Mouse (Mus musculus) thymus, postnatal 14 days (tissue): ENCODE results near the gene Nr1d1.

ENCODE experiments used
- DNase-seq: peaks from one replicate; pipeline ENCODE4 v3.0.0; 2021

The Nr1d1 gene

GRCm38 (mm10) chr11:98774582-98775347 lies at the start of gene Nr1d1:
Gene Nr1d1, minus strand, starts transcription at chr11:98775333.
- no peak for DNase-seq

DNA sequence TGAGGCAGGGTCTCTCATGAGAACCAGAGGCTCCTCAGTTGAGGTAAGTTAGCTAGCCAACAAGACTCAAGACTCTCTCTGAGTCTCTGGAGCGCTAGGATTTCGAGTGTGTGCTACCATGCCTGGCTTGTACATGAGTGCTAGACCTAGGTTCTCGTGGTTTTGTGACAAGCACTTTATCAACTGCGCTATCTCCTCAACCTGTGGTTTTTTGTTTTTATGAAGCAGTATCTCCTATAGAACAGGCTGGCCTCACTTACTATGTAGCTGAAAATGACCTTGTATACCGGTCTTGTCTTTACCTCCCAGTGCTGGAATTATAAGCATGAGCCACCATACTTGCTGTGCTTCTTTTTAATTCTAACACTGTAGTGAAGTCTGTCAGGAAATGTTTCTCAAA lies 45.8 kb upstream of the Nr1d1 start:
- no peak for DNase-seq

DNA sequence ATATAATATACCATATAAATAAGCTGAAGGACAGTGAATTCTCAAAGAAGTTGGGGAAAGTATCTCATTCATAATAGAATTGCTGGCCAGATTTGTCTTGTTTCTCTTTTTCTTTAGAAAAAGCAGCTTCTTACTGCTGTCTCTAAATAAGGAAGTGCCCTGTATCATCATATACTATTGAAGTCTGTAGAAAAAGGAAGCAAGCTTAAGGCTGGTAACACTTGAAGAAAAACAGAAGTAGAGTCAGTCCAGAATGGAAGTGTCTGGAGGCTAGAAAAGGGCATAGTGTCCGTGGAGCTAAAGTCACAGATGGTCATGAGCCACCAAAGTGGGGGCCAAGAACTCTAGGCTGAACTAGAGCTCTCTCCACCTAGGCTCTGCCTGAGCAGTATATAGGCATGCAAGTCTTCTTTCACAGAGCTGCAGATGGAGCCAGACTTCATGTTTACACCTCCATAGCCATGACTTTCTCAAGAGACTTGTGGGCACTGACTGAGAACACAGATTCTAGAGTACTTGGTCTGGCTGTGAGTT lies 41.6 kb upstream of the Nr1d1 start:
- DNase-seq, result no peak

GRCm38 (mm10) chr11:98810686-98811085 lies 35.6 kb upstream of the Nr1d1 start:
- DNase-seq, result no peak

DNA sequence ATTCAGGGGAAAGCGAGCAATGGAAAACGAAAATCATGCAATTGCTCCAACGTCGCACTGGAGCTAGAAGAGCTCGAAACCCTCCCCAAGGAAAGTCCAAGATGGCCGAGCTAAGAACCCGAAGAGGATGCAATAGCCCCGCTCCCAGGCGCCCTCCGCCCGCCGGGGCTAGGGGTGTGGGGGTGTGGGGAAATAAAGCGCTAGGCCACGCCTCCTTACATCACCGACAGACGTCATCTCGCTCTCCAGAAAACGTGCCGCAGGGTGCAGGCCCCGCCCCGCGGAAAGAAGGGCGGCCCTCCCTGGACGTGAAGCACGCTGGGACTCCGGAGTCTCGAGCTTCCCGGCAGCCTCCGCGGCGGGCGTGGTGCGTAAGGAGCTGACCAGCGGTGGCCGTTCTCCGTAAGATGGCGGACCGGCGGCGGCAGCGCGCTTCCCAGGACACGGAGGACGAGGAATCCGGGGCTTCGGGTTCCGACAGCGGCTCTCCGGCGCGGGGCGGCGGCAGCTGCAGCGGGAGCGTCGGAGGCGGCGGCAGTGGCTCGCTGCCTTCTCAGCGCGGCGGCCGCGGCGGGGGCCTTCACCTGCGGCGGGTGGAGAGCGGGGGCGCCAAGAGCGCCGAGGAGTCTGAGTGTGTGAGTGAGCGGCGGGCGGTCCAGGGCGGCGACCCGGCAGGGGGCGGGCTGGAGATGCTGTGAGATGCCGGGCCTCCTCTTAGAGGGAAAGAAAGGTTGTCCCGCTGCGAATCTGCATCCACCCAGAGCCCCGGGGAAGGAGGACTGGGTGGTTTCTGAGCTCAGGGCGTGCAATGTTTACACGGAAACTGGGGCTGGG lies 34.5 kb upstream of the Nr1d1 start:
- peak; percentile 99 for DNase-seq

- no peak for DNase-seq
These were observed 33.3 kb upstream of the Nr1d1 start for GRCm38 (mm10) chr11:98808417-98808816.

- no peak for DNase-seq
These were observed 29.5 kb upstream of the Nr1d1 start, which contains the start of gene Casc3 for GRCm38 (mm10) chr11:98804605-98805004. Gene Casc3, plus strand, starts transcription at chr11:98804905.

GRCm38 (mm10) chr11:98797909-98798308 lies 22.8 kb upstream of the Nr1d1 start:
- DNase-seq, result no peak

DNA sequence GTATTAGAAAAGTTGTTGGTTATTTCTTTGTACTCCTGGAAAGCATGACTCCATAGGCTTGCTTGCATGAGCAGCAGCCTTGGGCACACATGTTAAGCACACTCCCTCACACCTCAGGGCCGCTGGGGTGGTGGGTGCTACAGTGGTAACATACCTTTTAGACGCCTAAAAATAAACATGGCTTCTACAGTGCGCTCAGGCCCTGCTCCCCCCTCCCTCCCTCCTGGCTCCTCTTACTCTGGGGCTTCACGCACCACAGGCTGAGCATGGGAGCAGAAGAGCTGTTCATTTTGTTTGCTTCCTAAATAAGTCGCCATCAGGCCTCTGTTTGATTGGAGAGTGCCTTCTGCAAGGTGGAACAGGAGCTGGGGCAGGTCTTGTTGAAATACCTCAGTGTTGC lies 22.2 kb upstream of the Nr1d1 start:
- DNase-seq, result no peak

- DNase-seq, result peak; percentile 82
These were observed 21.5 kb upstream of the Nr1d1 start for GRCm38 (mm10) chr11:98796515-98797216.

- peak; percentile 64 for DNase-seq
These were observed 20.8 kb upstream of the Nr1d1 start for GRCm38 (mm10) chr11:98795714-98796514.

DNA sequence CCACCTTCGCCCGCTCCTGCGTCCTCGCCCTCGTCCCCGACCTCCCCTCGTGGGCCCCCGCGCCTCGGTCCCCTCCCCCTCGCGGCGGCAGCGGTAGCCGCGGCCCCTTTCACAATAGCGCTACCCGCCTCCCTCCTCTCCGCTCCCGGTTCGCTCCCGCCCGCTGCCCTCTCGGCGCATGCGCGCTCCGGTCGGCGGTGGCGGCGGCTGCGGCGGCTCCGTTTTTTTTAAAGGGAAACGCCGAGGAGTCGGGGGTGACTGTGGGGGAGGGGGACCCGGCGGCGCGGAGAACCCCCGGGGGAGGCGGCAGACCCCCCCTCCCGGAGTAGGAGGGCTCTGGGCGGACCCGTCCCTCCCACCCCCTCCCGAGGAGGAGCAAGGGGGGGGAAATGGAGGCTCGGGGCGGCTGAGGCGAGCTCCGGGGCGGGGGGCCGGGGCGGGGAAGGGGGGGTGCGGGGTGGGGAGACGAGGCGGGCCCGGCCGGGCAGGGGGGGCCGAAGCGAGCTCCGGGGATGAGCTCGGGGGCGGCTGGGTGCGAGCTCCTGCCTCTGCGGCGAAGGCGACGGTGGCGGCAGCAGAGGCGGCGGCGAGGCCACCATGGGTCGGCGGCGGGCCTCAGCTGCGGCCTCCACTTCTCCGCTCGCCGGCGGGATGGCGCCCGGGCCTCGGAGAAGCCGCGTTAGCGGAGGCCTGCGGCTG lies 20.0 kb upstream of the Nr1d1 start, which contains the start of gene Msl1:
Gene Msl1 (plus strand): TSS at position 502 of the 699 bp plus-strand sequence.
- peak; percentile 93 for DNase-seq

GRCm38 (mm10) chr11:98794469-98795014 lies 19.4 kb upstream of the Nr1d1 start:
- DNase-seq, result no peak

- DNase-seq, result no peak
These were observed 16.9 kb upstream of the Nr1d1 start for GRCm38 (mm10) chr11:98792081-98792480.

DNA sequence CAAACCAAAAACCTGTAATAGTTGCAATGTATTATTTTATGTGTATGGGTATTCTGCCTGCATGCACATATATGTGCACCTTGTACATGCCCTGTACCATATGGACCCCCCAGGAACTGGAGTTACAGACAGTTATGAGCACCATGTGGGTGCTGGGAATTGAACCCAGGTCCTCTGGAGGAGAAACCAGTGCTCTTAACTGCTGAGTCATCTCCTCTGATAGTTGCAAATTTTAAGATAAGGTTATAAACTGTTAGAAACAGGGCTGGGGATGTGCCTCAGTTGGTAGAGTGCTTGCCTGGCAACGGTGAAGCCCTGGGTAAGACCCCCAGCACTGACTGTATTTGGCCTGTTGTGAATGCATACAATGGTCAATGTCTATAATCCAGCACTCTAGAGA lies 16.3 kb upstream of the Nr1d1 start:
- no peak for DNase-seq

DNA sequence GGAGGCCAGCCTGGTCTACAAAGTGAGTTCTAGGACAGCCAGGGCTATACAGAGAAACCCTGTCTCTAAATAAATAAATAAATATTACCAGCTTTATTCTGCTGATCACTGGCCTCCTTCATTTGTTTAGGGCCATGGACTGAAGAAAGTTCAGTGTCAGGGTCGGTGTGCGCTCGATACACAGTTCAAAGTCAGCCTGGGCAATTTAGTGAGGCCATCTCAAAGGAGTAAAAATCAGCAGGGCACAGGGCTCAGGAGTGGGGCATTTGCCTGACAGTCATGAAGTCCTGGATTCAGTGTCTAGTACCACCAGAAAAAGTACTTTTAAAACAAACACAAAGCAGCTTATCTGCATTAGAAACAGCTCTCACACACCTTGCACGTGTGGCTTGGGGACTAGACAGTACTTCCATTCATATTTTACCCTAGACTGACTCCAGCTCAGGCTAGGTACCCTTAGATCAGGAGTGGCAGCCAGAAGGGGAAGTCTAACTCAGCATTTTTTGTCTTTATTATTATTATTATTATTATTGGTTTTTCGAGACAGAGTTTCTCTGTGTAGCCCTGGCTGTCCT lies 15.6 kb upstream of the Nr1d1 start:
- no peak for DNase-seq

DNA sequence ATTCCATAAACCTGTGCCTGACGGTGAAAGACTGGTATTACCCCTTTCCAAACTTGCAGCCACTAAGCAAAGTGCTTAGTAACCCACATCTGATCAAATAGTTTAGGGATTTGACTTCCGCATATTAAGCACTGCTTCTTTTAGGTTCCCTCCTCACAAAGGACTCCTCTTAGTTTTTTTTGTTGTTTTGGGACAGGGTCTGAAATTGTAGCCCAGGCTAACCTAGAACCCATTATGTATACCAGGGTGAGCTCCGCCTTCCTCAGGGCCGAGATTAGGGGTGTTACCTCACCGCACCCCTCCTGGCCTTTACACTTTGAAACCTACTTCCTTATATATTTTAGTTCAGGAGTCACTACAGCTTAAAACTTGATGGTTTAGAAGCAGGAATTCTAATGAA lies 14.7 kb upstream of the Nr1d1 start:
- DNase-seq, result no peak

DNA sequence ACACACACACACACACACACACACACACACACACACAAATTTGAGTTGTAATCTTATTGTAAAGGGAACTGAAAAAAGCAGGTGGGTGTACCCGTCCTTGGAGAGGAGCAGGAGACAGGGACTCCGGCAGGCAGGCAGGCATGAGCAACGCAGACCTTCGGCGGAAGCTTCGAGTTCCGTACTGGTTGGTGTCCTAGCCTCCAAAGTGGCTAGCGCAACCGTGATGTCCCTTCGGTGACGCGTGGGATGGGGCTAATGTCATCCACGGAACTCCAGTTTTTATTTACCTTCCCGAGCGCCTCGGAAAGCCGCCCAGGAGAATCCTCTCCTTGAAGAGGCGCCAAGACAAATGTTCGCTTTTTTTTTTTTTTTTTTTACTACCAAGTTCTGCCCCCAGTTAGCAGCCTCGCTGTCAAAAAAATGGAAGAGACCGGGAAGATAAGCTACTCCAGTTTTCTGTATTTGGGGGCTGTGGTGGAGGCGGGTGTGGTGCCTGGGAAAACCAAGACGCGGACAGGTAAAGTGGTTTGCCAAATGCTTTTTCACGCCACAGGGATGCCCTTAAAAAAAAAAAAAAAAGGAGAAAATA lies 14.2 kb upstream of the Nr1d1 start:
- no peak for DNase-seq

DNA sequence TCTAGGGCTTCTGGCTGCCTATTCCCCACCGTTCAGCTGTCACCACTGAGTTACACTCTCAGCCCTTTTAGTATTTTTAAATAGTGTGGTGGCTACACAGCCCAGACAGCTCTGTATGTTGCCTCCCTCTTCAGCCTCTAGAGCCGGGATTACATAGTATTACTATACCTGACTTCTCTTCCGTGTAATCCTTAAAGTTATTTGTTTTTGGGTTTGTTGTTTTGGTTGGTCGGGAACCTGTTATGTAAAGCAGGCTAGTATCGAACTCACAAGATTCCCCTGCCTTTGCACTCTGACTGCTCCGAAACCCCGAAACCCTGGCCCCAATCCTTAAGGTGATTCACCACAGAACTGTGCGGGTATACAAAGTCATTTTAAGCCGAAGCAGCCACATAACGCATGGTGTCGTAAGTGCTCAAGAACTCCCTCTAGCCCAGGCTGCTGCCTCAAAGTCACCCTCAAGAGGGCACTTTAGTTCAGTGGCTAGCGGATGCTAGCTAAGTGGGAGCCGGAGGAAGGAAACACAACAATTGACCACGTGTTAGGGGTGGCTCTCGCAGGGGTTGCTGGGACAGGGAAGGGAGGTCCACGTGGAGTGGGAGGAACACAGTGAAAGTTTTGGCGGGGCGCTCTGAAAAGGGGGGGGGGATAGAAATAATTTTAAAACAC lies 13.6 kb upstream of the Nr1d1 start:
- peak; percentile 92 for DNase-seq

DNA sequence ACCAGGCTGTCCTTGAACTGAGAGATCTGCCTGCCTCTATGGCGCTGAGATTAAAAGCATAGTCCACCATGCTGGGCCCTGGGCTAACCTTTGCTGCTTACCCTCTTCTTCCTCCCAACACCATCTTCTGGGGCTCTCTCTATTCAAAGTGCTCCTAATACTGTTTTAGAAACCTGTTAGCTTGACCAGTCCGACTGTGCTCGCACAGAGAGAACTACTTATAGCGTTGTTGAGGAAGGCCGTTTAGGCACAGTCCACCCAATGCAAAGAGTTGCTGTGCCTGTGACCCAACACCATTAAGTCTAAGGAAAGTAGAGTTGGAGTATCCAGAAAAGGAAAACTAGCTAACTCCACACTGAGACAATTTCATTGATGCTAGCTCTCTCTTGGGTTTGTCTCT lies 13.0 kb upstream of the Nr1d1 start:
- DNase-seq, result no peak
